Mouse (Mus musculus) limb, embryonic 13.5 days (tissue): ENCODE measurements around the gene Cuzd1. TPM values are rescaled to one million over a fixed set of nuclear protein-coding genes. Genes with fewer than 3 reads are reported as not detected.

Source experiments
- ATAC-seq: fragments of 200-750 bp; cut with Nextera tagmentation; 2 replicates; pipeline ENCODE4 v1.8.0; 2017; ENCODE audit warnings: low read depth, moderate number of reproducible peaks, moderate TSS enrichment; ENCODE audit not compliant: low FRiP score
- H3K27ac ChIP-seq: fragments of 300-500 bp; sonication (generic); 2 replicates; pipeline ENCODE4 v1.5.1; 2015; ENCODE audit warnings: inconsistent platforms, mild to moderate bottlenecking, moderate library complexity
- H3K27me3 ChIP-seq: fragments of 300-500 bp; sonication (generic); 2 replicates; pipeline ENCODE4 v1.6.1; 2015; ENCODE audit warnings: mild to moderate bottlenecking, inconsistent platforms
- H3K36me3 ChIP-seq: fragments of 300-500 bp; sonication (generic); 2 replicates; pipeline ENCODE4 v1.6.1; 2015; ENCODE audit warnings: inconsistent platforms, mild to moderate bottlenecking, moderate library complexity
- H3K4me1 ChIP-seq: fragments of 300-500 bp; sonication (generic); 2 replicates; pipeline ENCODE4 v1.6.1; 2015; ENCODE audit warnings: inconsistent platforms
- H3K4me2 ChIP-seq: fragments of 300-500 bp; sonication (generic); replicated peaks from 2 replicates; pipeline ENCODE4 v1.6.1; 2015; ENCODE audit warnings: inconsistent platforms, mild to moderate bottlenecking, moderate library complexity
- H3K4me3 ChIP-seq: fragments of 300-500 bp; sonication (generic); 2 replicates; pipeline ENCODE4 v1.5.1; 2015; ENCODE audit warnings: moderate library complexity, mild to moderate bottlenecking, inconsistent platforms
- H3K9ac ChIP-seq: fragments of 300-500 bp; sonication (generic); 2 replicates; pipeline ENCODE4 v1.6.1; 2015; ENCODE audit warnings: mild to moderate bottlenecking, inconsistent platforms
- H3K9me3 ChIP-seq: fragments of 300-500 bp; sonication (generic); 2 replicates; pipeline ENCODE4 v1.6.1; 2016; ENCODE audit warnings: inconsistent platforms
- WGBS: fragments of 180-500 bp; shearing (Covaris S2); methylation state at CpG from one replicate; pipeline ENCODE4 v1.1.7; 2015; 5-methylcytosine and 5-hydroxymethylcytosine counted together
- polyA plus RNA-seq: library from polyadenylated mRNA; unstranded; fragments of >200 nt; fragmentation: Nextera tagmentation; extraction: Ambion mirVana; gene quantifications from 2 replicates; pipeline ENCODE4 v1.2.1, GENCODE M21; 2015

The Cuzd1 gene
- polyA plus RNA-seq, 1 experiment from 2014 or later, result not detected

- WGBS, result 91% methylated on average over 5 of the region's 5 CpGs
- no peak for ATAC-seq
- H3K9ac ChIP-seq, result no peak within 1 kb of the TSS
- H3K36me3 ChIP-seq, result no peaks in the 10 kb centered on the region
- H3K4me2 ChIP-seq, result no peak within 1 kb of the TSS
- no peak within 1 kb of the TSS for H3K4me3 ChIP-seq
- H3K4me1 ChIP-seq, result no peaks in the 10 kb centered on the region
- no peak within 1 kb of the TSS for H3K27ac ChIP-seq
- no peaks in the 10 kb centered on the region for H3K27me3 ChIP-seq
- no peaks in the 10 kb centered on the region for H3K9me3 ChIP-seq
Measured at GRCm38 (mm10) chr7:131329416-131329815, 7.3 kb upstream of the Cuzd1 start, which contains the start of gene Fam24b. Gene Fam24b (minus strand): TSS chr7:131329516.

GRCm38 (mm10) chr7:131327054-131327453, 5.0 kb upstream of the Cuzd1 start:
- Histone ChIP-seq H3K27ac (no peak overlapping the region), H3K9ac (no peak overlapping the region), H3K36me3 (no peaks in the 10 kb centered on the region), H3K4me1 (no peaks in the 10 kb centered on the region), H3K4me3 (no peak overlapping the region), H3K27me3 (no peaks in the 10 kb centered on the region), H3K9me3 (no peaks in the 10 kb centered on the region), H3K4me2 (no peak overlapping the region)
- WGBS, result 83% methylated on average over 5 of the region's 5 CpGs
- ATAC-seq, result no peak

GRCm38 (mm10) chr7:131318340-131318739, 3.8 kb downstream of the Cuzd1 start:
- WGBS, result 69% methylated on average over 5 of the region's 7 CpGs
- ATAC-seq, result no peak

GRCm38 (mm10) chr7:131317587-131317986, 4.5 kb downstream of the Cuzd1 start:
- Histone ChIP-seq H3K4me3 (no peak overlapping the region), H3K36me3 (no peaks in the 10 kb centered on the region), H3K9ac (no peak overlapping the region), H3K4me2 (no peak overlapping the region), H3K27ac (no peak overlapping the region), H3K9me3 (no peaks in the 10 kb centered on the region), H3K4me1 (no peaks in the 10 kb centered on the region), H3K27me3 (no peaks in the 10 kb centered on the region)
- ATAC-seq, result no peak
- WGBS, result 65% methylated on average over 12 of the region's 12 CpGs

More at GRCm38 (mm10) chr7:131318340-131318739, 3.8 kb downstream of the Cuzd1 start:
- H3K27me3 ChIP-seq, result no peaks in the 10 kb centered on the region
- H3K9me3 ChIP-seq, result no peaks in the 10 kb centered on the region
- H3K4me1 ChIP-seq, result no peaks in the 10 kb centered on the region
- no peaks in the 10 kb centered on the region for H3K36me3 ChIP-seq
- no peak overlapping the region for H3K4me2 ChIP-seq
- H3K4me3 ChIP-seq, result no peak overlapping the region
- no peak overlapping the region for H3K9ac ChIP-seq
- H3K27ac ChIP-seq, result no peak overlapping the region

GRCm38 (mm10) chr7:131314493-131314892, 7.6 kb downstream of the Cuzd1 start:
- no peak for ATAC-seq
- no peak overlapping the region for H3K9ac ChIP-seq
- H3K27ac ChIP-seq, result no peak overlapping the region
- H3K36me3 ChIP-seq, result no peaks in the 10 kb centered on the region
- H3K4me1 ChIP-seq, result no peaks in the 10 kb centered on the region
- H3K4me2 ChIP-seq, result no peak overlapping the region
- H3K4me3 ChIP-seq, result no peak overlapping the region
- no peaks in the 10 kb centered on the region for H3K9me3 ChIP-seq
- H3K27me3 ChIP-seq, result no peaks in the 10 kb centered on the region
- 70% methylated on average over 7 of the region's 7 CpGs for WGBS

- no peak overlapping the region for H3K27ac ChIP-seq
- H3K4me1 ChIP-seq, result no peaks in the 10 kb centered on the region
- 77% methylated on average over 5 of the region's 5 CpGs for WGBS
- H3K27me3 ChIP-seq, result no peaks in the 10 kb centered on the region
- no peak overlapping the region for H3K9ac ChIP-seq
- H3K9me3 ChIP-seq, result no peaks in the 10 kb centered on the region
- H3K36me3 ChIP-seq, result no peaks in the 10 kb centered on the region
- no peak for ATAC-seq
- H3K4me2 ChIP-seq, result no peak overlapping the region
- H3K4me3 ChIP-seq, result no peak overlapping the region
Measured at GRCm38 (mm10) chr7:131306733-131307132, 15.4 kb downstream of the Cuzd1 start.

- H3K4me2 ChIP-seq, result no peak overlapping the region
- H3K9ac ChIP-seq, result no peak overlapping the region
- H3K27me3 ChIP-seq, result no peaks in the 10 kb centered on the region
- no peak for ATAC-seq
- H3K36me3 ChIP-seq, result no peaks in the 10 kb centered on the region
- no peaks in the 10 kb centered on the region for H3K9me3 ChIP-seq
- H3K27ac ChIP-seq, result no peak overlapping the region
- H3K4me3 ChIP-seq, result no peak overlapping the region
- 71% methylated on average over 8 of the region's 8 CpGs for WGBS
- H3K4me1 ChIP-seq, result no peaks in the 10 kb centered on the region
Measured at GRCm38 (mm10) chr7:131303340-131303739, 18.8 kb downstream of the Cuzd1 start.

GRCm38 (mm10) chr7:131297151-131297550, 24.9 kb downstream of the Cuzd1 start:
- ATAC-seq, result no peak
- Histone ChIP-seq H3K9me3 (no peaks in the 10 kb centered on the region), H3K4me2 (no peak overlapping the region), H3K36me3 (no peaks in the 10 kb centered on the region), H3K4me1 (no peaks in the 10 kb centered on the region), H3K9ac (no peak overlapping the region), H3K27me3 (no peaks in the 10 kb centered on the region), H3K4me3 (no peak overlapping the region), H3K27ac (no peak overlapping the region)
- WGBS, result 77% methylated on average over 8 of the region's 8 CpGs

- no peaks in the 10 kb centered on the region for H3K27me3 ChIP-seq
- 73% methylated on average over 4 of the region's 4 CpGs for WGBS
- H3K4me1 ChIP-seq, result no peaks in the 10 kb centered on the region
- H3K36me3 ChIP-seq, result no peaks in the 10 kb centered on the region
- no peak for ATAC-seq
- no peaks in the 10 kb centered on the region for H3K9me3 ChIP-seq
- no peak overlapping the region for H3K4me2 ChIP-seq
- no peak overlapping the region for H3K27ac ChIP-seq
- H3K9ac ChIP-seq, result no peak overlapping the region
- no peak overlapping the region for H3K4me3 ChIP-seq
Measured at GRCm38 (mm10) chr7:131265851-131266250, 56.2 kb downstream of the Cuzd1 start.

GRCm38 (mm10) chr7:131264251-131264650, 57.8 kb downstream of the Cuzd1 start:
- H3K36me3 ChIP-seq, result no peaks in the 10 kb centered on the region
- 85% methylated on average over 4 of the region's 4 CpGs for WGBS

GRCm38 (mm10) chr7:131260946-131261345, 61.1 kb downstream of the Cuzd1 start:
- Histone ChIP-seq H3K27me3 (no peaks in the 10 kb centered on the region), H3K4me3 (no peak overlapping the region), H3K27ac (no peak overlapping the region), H3K36me3 (no peaks in the 10 kb centered on the region), H3K4me1 (no peaks in the 10 kb centered on the region), H3K9ac (no peak overlapping the region), H3K9me3 (no peaks in the 10 kb centered on the region), H3K4me2 (no peak overlapping the region)
- no peak for ATAC-seq
- 50% methylated on average over 6 of the region's 6 CpGs for WGBS

More at GRCm38 (mm10) chr7:131264251-131264650, 57.8 kb downstream of the Cuzd1 start:
- Histone ChIP-seq H3K27me3 (no peaks in the 10 kb centered on the region), H3K9me3 (no peaks in the 10 kb centered on the region), H3K9ac (no peak overlapping the region), H3K27ac (no peak overlapping the region), H3K4me1 (no peaks in the 10 kb centered on the region), H3K4me3 (no peak overlapping the region), H3K4me2 (no peak overlapping the region)
- no peak for ATAC-seq
